Mouse (Mus musculus) urinary bladder, postnatal 14 days (tissue): ENCODE measurements around the gene Fbxw20.
"Not testable (repeated sequence)": the region's sequence is repeated elsewhere in the genome, so short reads cannot be mapped to it uniquely, and the experiment has no call there.

Experiments
- DNase-seq: peaks from one replicate; pipeline ENCODE4 v3.0.0; 2021; ENCODE audit warnings: low spot score

The Fbxw20 gene

GRCm38 (mm10) chr9:109234654-109235053 lies at the start of gene Fbxw20:
Gene Fbxw20 (minus strand): TSS chr9:109234754.
- DNase-seq, result no peak

GRCm38 (mm10) chr9:109263041-109263440 lies 28.5 kb upstream of the Fbxw20 start:
- DNase-seq, result no peak

GRCm38 (mm10) chr9:109218449-109218848 lies 16.1 kb downstream of the Fbxw20 start:
- DNase-seq, result peak; percentile 3

DNA sequence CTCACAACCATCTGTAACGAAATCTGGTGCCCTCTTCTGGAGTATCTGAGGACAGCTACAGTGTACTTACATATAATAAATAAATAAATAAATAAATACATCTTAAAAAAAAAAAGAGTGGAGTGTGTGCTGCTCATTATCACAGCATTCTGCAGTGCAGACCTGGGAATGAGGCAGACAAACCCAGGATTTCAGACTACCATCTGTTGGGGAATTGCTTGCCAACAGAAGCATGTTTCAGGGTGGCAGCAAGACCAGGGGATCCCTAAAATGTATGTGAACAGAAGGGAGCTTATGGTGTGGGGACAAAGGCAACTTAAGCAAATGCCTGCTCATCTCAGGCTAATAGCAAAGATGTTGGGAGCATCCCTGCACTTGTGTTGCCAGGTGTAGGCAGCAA lies 33.2 kb downstream of the Fbxw20 start:
- not testable (repeated sequence) for DNase-seq

DNA sequence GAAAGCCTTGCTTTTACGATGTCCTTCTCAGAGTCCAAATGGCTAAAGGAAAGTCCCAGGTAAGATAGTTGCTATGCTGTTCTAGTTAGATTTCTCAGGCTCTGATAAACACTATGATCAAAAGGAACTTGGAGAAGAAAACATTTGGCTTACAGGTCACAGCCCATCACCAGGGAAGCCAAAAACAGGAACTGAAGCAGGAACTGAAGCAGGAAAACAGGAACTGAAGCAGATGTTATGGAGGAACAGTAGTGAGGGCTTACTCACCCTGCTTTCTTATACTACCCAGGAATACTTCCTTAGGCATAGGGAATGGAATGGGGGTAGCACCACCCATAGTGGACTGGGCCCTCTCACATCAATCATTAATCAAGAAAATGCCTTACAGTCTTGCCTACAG lies 34.2 kb downstream of the Fbxw20 start:
- DNase-seq, result no peak

DNA sequence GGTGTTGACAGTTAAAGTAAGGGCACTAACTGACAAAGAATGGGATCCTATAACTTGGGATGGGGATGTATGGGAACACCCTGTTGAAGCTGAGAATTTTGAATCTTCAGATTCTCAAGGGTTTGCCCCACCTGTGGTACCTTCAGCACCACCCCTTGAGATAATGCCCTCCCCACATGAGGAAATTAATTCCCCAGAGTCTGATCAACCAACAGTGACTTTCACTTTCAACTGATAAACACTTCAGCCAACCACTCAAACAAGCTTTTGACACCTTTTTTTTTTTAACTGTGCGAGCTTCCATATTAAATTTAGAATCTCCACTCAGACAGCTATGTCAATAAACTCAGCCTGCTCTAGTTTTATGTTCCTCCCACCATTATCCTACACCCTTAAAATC lies 35.2 kb downstream of the Fbxw20 start:
- no peak for DNase-seq

GRCm38 (mm10) chr9:109195875-109196274 lies 38.7 kb downstream of the Fbxw20 start, which contains the start of gene Fbxw13:
Gene Fbxw13 (minus strand): TSS chr9:109195975.
- DNase-seq, result not testable (repeated sequence)

DNA sequence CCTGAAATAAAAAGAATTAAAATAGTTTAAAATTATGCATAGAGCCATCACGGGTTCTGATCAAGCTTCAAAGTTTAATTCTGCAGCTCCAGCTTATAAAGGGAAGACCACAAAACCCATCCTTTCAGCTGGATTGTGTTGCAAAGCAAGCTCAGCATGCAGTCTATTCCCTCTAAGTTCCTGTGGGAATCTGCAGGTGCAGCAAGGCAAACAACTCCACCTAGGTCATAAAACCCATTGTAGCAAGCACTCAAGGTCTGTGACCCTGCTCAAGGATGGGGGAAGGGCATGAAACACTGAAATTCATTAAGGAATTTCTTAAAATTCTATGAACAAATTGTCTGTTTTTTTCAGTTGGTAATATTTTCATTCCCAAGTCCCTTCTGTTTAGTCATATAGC lies 57.3 kb downstream of the Fbxw20 start:
- DNase-seq, result no peak

- DNase-seq, result no peak
Measured at GRCm38 (mm10) chr9:109176301-109176700, 58.3 kb downstream of the Fbxw20 start.
